Mouse (Mus musculus) limb, embryonic 14.5 days (tissue): Measurements from ENCODE around the gene Calr4. TPM values are rescaled to one million over a fixed set of nuclear protein-coding genes. Genes with fewer than 3 reads are reported as not detected.

Experiments used
- ATAC-seq: fragments of 200-750 bp; cut with Nextera tagmentation; 2 replicates; pipeline ENCODE4 v1.8.0; 2017; ENCODE audit warnings: low read depth, moderate number of reproducible peaks, moderate TSS enrichment; ENCODE audit not compliant: low FRiP score
- DNase-seq: peaks from one replicate; pipeline ENCODE4 v3.0.0-alpha.2; 2015; ENCODE audit warnings: low spot score
- H3K27ac ChIP-seq: fragments of 300-500 bp; sonication (generic); replicated peaks from 2 replicates; pipeline ENCODE4 v1.5.1; 2014; ENCODE audit warnings: low read depth, mild to moderate bottlenecking, low read length, moderate library complexity, mixed read lengths
- H3K27me3 ChIP-seq: fragments of 300-500 bp; sonication (generic); 2 replicates; pipeline ENCODE4 v1.6.1; 2014; ENCODE audit warnings: low read length, mixed read lengths; ENCODE audit not compliant: control insufficient read depth, insufficient read depth
- H3K36me3 ChIP-seq: fragments of 300-500 bp; sonication (generic); 2 replicates; pipeline ENCODE4 v1.6.1; 2014; ENCODE audit warnings: mild to moderate bottlenecking, low read length, moderate library complexity, mixed read lengths; ENCODE audit not compliant: control insufficient read depth, insufficient read depth
- H3K4me1 ChIP-seq: fragments of 300-500 bp; sonication (generic); 2 replicates; pipeline ENCODE4 v1.6.1; 2014; ENCODE audit warnings: antibody characterized with exemption, low read length, mixed read lengths; ENCODE audit not compliant: control insufficient read depth, insufficient read depth
- H3K4me2 ChIP-seq: fragments of 300-500 bp; sonication (generic); replicated peaks from 2 replicates; pipeline ENCODE4 v1.6.1; 2014; ENCODE audit warnings: low read depth, mild to moderate bottlenecking, low read length, moderate library complexity; ENCODE audit not compliant: severe bottlenecking
- H3K4me3 ChIP-seq: fragments of 300-500 bp; sonication (generic); replicated peaks from 2 replicates; pipeline ENCODE4 v1.5.1; 2014; ENCODE audit warnings: low read length
- H3K9ac ChIP-seq: fragments of 300-500 bp; sonication (generic); 2 replicates; pipeline ENCODE4 v1.6.1; 2014; ENCODE audit warnings: mild to moderate bottlenecking, low read depth, low read length, moderate library complexity; ENCODE audit not compliant: severe bottlenecking
- H3K9me3 ChIP-seq: fragments of 300-500 bp; sonication (generic); 2 replicates; pipeline ENCODE4 v1.6.1; 2016; ENCODE audit warnings: low read length; ENCODE audit not compliant: control insufficient read depth
- POLR2A ChIP-seq: fragments of 200-500 bp; IDR thresholded peaks from 2 replicates; pipeline ENCODE4 v1.8.0; 2012; ENCODE audit warnings: inconsistent platforms, mild to moderate bottlenecking, moderate library complexity, borderline replicate concordance; ENCODE audit not compliant: insufficient read depth, insufficient read length; ENCODE audit errors: extremely low read depth
- WGBS: fragments of 180-500 bp; shearing (Covaris S2); extraction: QIAGEN DNeasy Blood & Tissue Kit; methylation state at CpG from one replicate; pipeline ENCODE4 v1.1.7; 2014; 5-methylcytosine and 5-hydroxymethylcytosine counted together
- polyA plus RNA-seq, 2 experiments: library from polyadenylated mRNA; depleted of rRNA in 1 of 2; stranded (reverse) in 1 of 2; unstranded in 1 of 2; fragments of >200 nt; fragmentation: Nextera tagmentation in 1 of 2; extraction: Ambion mirVana in 1 of 2; gene quantifications; 2 replicates each; pipeline versions ENCODE4 v1.2.1 to v1.2.3; 2012 to 2014

The Calr4 gene
- polyA plus RNA-seq, 2 experiments = 0.12 to 0.13 TPM

DNA sequence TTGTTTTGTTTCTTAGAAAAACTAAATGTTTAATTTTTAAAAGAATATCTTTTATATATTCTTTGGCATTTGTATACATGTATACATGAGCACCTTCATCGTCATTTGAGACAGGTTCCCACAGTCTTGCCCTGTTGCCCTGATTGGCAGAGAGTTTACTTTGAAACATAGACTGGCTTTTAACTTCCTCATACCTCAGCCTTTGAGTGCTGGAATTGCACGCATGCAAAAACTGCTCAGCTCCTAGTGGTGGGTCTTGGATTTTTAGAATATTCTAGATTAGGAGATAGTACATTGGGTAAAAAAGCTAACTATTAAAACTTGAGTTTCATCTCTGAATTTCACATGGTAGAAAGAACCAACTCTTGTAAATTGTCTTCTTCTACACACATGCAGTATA is 21.0 kb downstream of the Calr4 start:
- 79% methylated on average over 2 of the region's 2 CpGs for WGBS
- Histone ChIP-seq H3K36me3 (no peaks in the 10 kb centered on the region), H3K27me3 (no peaks in the 10 kb centered on the region), H3K4me3 (no peak overlapping the region), H3K9ac (no peak overlapping the region), H3K4me2 (no peak overlapping the region), H3K9me3 (no peaks in the 10 kb centered on the region), H3K27ac (no peak overlapping the region), H3K4me1 (no peaks in the 10 kb centered on the region)
- ATAC-seq = no peak
- no peak for TF ChIP-seq POLR2A
- DNase-seq = no peak

DNA sequence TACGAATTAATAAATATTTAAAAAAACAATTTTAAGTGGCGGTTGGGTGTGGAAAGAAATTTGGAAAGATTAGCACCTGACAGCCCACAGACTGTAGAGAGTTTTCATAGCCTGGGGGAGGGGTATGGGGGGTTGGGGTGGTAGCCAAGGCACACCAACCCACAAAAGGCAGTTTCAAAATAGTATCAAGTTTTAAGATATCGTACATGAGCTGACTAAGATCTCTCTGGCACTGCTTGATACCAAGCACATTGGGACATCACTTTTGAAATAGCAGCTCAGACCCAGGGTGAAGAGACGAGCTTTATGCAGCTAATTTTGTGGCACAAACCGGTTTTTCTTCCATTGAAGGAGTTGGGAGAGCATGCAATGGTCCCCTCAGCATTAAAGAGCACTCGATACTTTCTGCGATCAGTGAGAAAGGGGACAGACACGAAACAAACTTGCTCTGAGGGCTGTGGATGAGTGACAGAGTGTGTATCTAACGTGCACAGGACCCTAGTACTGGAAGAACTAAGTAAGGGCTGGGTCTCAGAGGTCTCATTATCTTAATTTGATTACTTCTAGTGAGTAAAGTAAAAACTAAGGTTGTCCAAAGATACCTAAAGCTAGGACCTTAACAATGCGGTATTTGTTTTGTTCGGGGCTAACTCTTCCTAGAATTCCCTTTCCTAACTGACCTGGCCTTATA is 21.6 kb downstream of the Calr4 start:
- TF ChIP-seq POLR2A = no peak
- H3K27ac ChIP-seq = no peak overlapping the region
- no peaks in the 10 kb centered on the region for H3K36me3 ChIP-seq
- DNase-seq (no peak), ATAC-seq (no peak)
- no peak overlapping the region for H3K4me3 ChIP-seq
- no peaks in the 10 kb centered on the region for H3K4me1 ChIP-seq
- H3K9ac ChIP-seq = no peak overlapping the region
- no peaks in the 10 kb centered on the region for H3K27me3 ChIP-seq
- H3K4me2 ChIP-seq = no peak overlapping the region
- 77% methylated on average over 11 of the region's 11 CpGs for WGBS
- H3K9me3 ChIP-seq = no peaks in the 10 kb centered on the region

DNA sequence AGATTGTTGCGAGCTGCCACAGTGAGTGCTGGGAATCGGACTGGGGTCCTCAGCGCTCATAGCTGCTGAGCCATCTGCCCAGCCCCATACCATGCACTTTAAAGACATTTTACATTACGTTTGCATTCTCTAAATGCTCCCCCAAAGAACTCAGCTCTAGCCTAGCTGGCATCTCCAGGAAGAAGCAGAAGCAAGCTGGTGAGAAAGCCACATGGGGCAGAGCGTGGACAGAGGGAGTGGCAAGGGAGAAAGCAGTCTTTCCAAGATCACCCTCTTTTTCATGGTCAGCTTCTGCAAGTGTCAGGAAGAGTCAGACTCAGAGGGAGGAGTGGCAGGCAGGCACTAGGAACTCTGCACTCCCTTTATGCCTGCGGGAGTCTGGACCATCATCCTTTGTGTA is 22.5 kb downstream of the Calr4 start:
- no peak for TF ChIP-seq POLR2A
- H3K4me1 ChIP-seq = no peaks in the 10 kb centered on the region
- ATAC-seq (no peak), DNase-seq (no peak)
- no peak overlapping the region for H3K9ac ChIP-seq
- H3K36me3 ChIP-seq = no peaks in the 10 kb centered on the region
- H3K27ac ChIP-seq = no peak overlapping the region
- no peak overlapping the region for H3K4me3 ChIP-seq
- 86% methylated on average over 6 of the region's 6 CpGs for WGBS
- no peaks in the 10 kb centered on the region for H3K9me3 ChIP-seq
- no peak overlapping the region for H3K4me2 ChIP-seq
- no peaks in the 10 kb centered on the region for H3K27me3 ChIP-seq

DNA sequence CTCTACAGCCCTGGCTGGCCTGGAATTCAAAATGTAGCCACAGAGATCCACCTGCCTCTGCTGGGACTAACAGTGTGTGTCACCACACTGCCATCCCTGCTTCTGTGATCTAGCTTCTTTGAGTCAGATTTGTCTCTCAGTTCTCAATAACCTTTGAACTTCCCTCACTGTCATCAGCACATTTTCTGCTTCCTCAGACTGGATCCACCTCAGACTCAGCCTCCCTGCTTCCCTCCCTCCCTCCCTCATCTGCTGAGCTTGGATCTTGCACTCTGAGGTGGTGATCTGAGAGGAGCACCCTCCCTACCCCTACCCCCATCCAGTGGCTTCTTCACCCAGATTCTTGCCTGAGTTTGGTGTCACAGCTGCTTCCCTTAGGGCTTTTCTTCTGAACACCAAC is 23.4 kb downstream of the Calr4 start:
- Histone ChIP-seq H3K4me1 (no peaks in the 10 kb centered on the region), H3K36me3 (no peaks in the 10 kb centered on the region), H3K9ac (no peak overlapping the region), H3K4me3 (no peak overlapping the region), H3K9me3 (no peaks in the 10 kb centered on the region), H3K27me3 (no peaks in the 10 kb centered on the region), H3K4me2 (no peak overlapping the region), H3K27ac (no peak overlapping the region)
- TF ChIP-seq POLR2A = no peak
- no peak for ATAC-seq
- DNase-seq = no peak

DNA sequence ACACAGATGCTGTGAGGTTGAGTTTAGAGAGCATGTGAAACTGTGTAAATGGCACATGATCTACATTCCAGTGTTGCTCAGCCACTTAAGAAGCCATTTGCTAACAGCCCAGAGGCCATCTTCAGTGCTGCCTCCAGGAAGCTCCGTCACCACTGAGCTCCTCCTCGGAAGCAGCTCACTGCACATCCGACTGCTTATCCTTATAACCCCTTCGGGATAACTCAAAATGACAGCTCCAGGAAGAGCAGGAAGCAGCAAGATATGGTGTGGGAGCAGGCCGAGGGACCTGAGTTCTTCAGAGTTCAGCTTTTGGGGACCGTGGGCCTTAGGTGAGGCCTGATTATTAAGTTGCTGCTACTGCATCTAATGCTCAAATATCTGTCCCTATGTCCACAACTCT is 27.8 kb downstream of the Calr4 start:
- Histone ChIP-seq H3K27me3 (no peaks in the 10 kb centered on the region), H3K27ac (no peak overlapping the region), H3K36me3 (no peaks in the 10 kb centered on the region), H3K4me1 (no peaks in the 10 kb centered on the region), H3K4me3 (no peak overlapping the region), H3K4me2 (no peak overlapping the region), H3K9me3 (no peaks in the 10 kb centered on the region), H3K9ac (no peak overlapping the region)
- no peak for ATAC-seq
- TF ChIP-seq POLR2A = no peak
- no peak for DNase-seq
- 68% methylated on average over 6 of the region's 6 CpGs for WGBS

DNA sequence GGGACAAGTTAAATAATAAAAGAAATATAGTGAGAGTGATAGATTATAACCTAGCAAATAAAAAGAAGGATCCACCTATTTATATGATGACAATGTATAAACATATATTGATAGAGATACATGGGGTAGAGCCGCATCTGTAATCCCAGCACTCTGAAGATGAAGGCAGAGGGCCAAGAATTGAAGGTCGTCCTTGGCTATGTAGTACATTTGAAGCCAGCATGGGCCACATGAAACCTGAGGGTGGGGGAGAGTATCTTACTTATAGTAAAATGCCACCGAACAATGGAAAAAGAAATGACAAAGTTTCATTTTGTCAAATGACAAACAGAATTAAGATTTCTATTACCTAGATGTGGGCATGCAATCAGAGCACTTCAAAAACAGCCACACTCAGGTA is 31.8 kb downstream of the Calr4 start:
- no peaks in the 10 kb centered on the region for H3K9me3 ChIP-seq
- H3K4me1 ChIP-seq = no peaks in the 10 kb centered on the region
- no peak overlapping the region for H3K9ac ChIP-seq
- no peaks in the 10 kb centered on the region for H3K27me3 ChIP-seq
- ATAC-seq = no peak
- no peak overlapping the region for H3K4me2 ChIP-seq
- TF ChIP-seq POLR2A = no peak
- DNase-seq = no peak
- WGBS = 85% methylated on average over 3 of the region's 3 CpGs
- no peak overlapping the region for H3K27ac ChIP-seq
- no peak overlapping the region for H3K4me3 ChIP-seq
- no peaks in the 10 kb centered on the region for H3K36me3 ChIP-seq
